Mouse (Mus musculus) MEL (cell line): ENCODE data around the gene Bicral.

Experiments used
- CTCF ChIP-seq, 3 experiments: IDR thresholded peaks in 2 of 3; conservative IDR thresholded peaks in 1 of 3; 2 replicates each; pipeline ENCODE4 v1.5.1; 2011 to 2012; ENCODE audit warnings: low read length in 3 of 3, low read depth in 2 of 3, mild to moderate bottlenecking in 2 of 3, improper control_type of control experiment in 1 of 3, inconsistent platforms in 1 of 3, mixed read lengths in 1 of 3, moderate library complexity in 1 of 3; ENCODE audit not compliant: control insufficient read depth in 1 of 3, insufficient read depth in 1 of 3, poor library complexity in 1 of 3, severe bottlenecking in 1 of 3
- HCFC1 ChIP-seq: IDR thresholded peaks from 2 replicates; pipeline ENCODE4 v1.6.1; 2012; ENCODE audit warnings: low read depth, mild to moderate bottlenecking, inconsistent platforms, low read length, improper control_type of control experiment, moderate library complexity
- MAZ ChIP-seq: IDR thresholded peaks from 2 replicates; pipeline ENCODE4 v1.6.1; 2012; ENCODE audit warnings: low read depth, mild to moderate bottlenecking, inconsistent platforms, low read length, improper control_type of control experiment
- MXI1 ChIP-seq: IDR thresholded peaks from 2 replicates; pipeline ENCODE4 v1.6.1; 2011; ENCODE audit warnings: mild to moderate bottlenecking, low read depth, low read length, improper control_type of control experiment
- NELFE ChIP-seq: IDR thresholded peaks from 2 replicates; pipeline ENCODE4 v1.6.1; 2011; ENCODE audit warnings: low read depth, low read length, improper control_type of control experiment
- NRF1 ChIP-seq: IDR thresholded peaks from 2 replicates; pipeline ENCODE4 v1.6.1; 2014; ENCODE audit warnings: low read depth, mild to moderate bottlenecking, inconsistent platforms, low read length, improper control_type of control experiment, moderate library complexity; ENCODE audit not compliant: poor library complexity, insufficient read depth, severe bottlenecking
- POLR2A ChIP-seq, 2 experiments: IDR thresholded peaks; 2 replicates each; pipeline ENCODE4 v1.6.1; 2011 to 2012; ENCODE audit warnings: low read length in 2 of 2, mild to moderate bottlenecking in 2 of 2, control low read depth in 1 of 2, improper control_type of control experiment in 1 of 2, low read depth in 1 of 2, moderate library complexity in 1 of 2; ENCODE audit not compliant: control insufficient read depth in 1 of 2, insufficient read depth in 1 of 2, poor library complexity in 1 of 2
- TCF12 ChIP-seq: IDR thresholded peaks from 2 replicates; pipeline ENCODE4 v1.6.1; 2014; ENCODE audit warnings: low read depth, mild to moderate bottlenecking, inconsistent platforms, low read length, improper control_type of control experiment, moderate library complexity
- USF1 ChIP-seq: IDR thresholded peaks from 2 replicates; pipeline ENCODE4 v1.6.1; 2014; ENCODE audit warnings: low read depth, mild to moderate bottlenecking, inconsistent platforms, low read length, improper control_type of control experiment, moderate library complexity

DNA sequence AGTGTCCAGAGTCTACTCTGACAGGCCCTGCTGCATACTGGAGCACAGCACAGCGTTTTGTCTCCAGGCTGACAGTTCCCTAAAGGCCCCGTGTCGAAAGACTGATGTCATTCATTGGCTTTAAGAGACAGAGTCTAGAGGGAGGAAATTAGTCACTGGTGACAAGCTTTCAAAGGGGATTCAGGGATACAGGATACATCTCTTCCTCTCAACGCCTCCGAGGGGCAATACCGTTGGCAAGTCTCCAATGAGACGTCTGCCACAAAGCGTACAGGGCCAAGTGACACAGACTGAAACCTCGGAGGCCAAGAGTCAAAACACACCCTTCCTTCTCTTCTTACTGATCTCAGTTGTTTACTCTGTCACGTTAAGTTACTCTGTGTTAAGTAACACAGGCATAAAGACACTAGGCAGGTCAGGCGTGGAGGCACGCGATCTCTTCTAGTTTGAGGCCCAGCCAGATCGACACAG, 21.6 kb upstream of the Bicral start:
- TF ChIP-seq CTCF (IDR thresholded peaks at IDR 0.05 in 2 of 3, conservative IDR thresholded peaks at IDR 0.05 in 1 of 3; ENCODE audit: control insufficient read depth in 1 of 3, insufficient read depth in 1 of 3, low read depth in 2 of 3, low read length in 3 of 3, poor library complexity in 1 of 3, severe bottlenecking in 1 of 3) (no peak), TCF12 (no peak), NRF1 (no peak), MAZ (no peak), MXI1 (no peak; the same call in 1 of the 2 replicates), USF1 (no peak), POLR2A (IDR thresholded peaks at IDR 0.05; ENCODE audit: control insufficient read depth in 1 of 2, insufficient read depth in 1 of 2, low read depth in 1 of 2, low read length in 2 of 2, poor library complexity in 1 of 2) (no peak), HCFC1 (no peak), NELFE (no peak)
